Mouse (Mus musculus) yolk sac, embryonic 10.5 days (tissue): ENCODE data around the gene Ugt1a6a.
"Not testable (repeated sequence)": the region's sequence is repeated elsewhere in the genome, so short reads cannot be mapped to it uniquely, and the experiment has no call there.

Source experiments
- DNase-seq: peaks from one replicate; pipeline ENCODE4 v3.0.0-alpha.2; 2017; ENCODE audit warnings: low spot score

Gene Ugt1a6a

GRCm38 (mm10) chr1:88134457-88135011, at the start of gene Ugt1a6a:
Ugt1a6a (plus strand) TSS chr1:88134809.
- DNase-seq, result not testable (repeated sequence)

GRCm38 (mm10) chr1:88086125-88086524, 48.5 kb upstream of the Ugt1a6a start:
- DNase-seq, result no peak

GRCm38 (mm10) chr1:88087513-88087912, 47.1 kb upstream of the Ugt1a6a start, which contains the start of gene Ugt1a8:
Ugt1a8 (plus strand) TSS chr1:88087813.
- DNase-seq, result no peak

DNA sequence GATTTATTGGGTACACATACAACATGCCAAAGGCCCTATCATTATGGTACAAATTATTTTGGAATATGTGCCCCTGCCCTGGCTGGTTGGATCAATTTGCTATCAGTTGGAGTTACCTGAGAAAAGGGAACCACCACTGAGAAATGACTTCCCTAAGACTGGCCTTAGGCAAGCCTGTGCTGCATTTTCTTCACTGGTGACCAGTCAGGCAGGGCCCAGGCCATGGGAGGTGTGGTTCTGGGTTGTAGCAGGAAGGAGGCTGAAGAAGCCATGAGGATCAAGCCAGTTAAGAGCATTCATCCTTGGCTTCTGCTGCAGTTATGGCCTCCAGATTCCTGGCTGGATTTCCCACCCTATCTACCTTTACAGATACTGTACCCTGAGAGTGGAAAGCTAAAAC, 42.3 kb upstream of the Ugt1a6a start:
- DNase-seq, result no peak

DNA sequence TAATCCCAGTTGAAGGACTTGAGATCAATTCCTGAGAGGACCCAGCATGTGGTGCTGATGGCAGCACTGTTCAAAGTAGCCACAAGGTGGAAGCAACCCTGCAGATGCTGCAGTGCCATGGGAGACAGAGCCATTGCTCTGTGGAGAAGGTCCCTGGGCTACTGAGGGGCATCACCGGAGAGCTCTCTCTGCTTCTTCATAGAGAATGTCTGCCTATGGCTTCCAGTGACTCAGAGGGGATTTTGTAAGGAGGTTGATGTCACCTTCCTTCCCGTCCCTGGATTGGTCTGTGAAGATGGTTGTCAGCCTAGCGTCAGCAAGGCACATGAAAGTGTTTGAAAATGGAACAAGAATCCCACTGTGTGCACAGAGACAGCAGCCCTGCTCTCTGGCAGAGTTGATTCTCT, 40.3 kb upstream of the Ugt1a6a start:
- DNase-seq, result not testable (repeated sequence)

DNA sequence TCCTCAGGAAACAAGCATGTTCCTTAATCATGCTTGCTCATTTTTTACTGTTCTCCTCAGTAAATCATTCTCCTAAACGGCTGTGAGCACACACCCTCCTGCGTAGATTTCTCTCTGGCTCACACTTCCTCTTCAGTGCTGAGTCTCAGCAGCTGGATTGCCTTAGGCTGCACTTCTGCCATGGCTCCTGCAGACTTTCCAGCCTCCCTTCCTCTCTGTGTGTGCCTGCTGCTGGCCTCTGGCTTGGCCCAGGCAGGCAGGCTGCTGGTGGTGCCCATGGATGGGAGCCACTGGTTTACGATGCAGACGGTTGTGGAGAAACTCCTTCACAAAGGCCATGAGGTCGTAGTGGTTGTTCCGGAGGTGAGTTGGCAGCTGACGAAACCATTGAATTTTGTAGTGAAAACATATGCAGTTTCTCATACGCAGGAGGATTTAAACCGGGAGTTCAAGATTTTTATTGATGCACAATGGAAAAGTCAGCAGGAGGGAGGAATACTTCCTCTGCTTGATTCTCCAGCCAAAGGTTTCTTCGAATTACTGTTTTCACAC, 39.6 kb upstream of the Ugt1a6a start, which contains the start of gene Ugt1a7c:
TSS of gene Ugt1a7c (plus strand) at position 122 of the 552 bp plus-strand sequence.
- DNase-seq, result peak; percentile 52

- not testable (repeated sequence) for DNase-seq
These were observed 36.1 kb upstream of the Ugt1a6a start for GRCm38 (mm10) chr1:88098546-88098945.

DNA sequence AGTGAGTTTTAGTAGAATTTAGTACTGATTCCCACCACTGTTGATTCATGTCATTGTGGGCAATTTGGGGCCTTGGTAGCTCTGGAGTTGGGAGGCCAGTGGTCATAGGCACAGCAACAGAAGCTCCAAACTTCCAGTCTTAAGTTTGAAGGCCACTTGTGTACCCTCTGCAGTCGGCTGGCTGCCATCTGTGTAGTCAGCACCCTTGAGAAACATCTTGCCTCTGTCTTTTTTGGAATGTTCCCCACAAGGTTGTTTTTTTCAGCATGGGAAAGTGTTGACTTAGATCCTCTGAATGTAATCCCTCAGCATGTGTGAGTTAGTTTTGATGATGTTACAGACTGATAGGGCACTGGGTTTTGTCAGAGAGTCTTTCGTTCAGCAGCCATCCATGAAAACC, 34.9 kb upstream of the Ugt1a6a start:
- DNase-seq, result not testable (repeated sequence)

GRCm38 (mm10) chr1:88103019-88103418, 31.6 kb upstream of the Ugt1a6a start, which contains the start of gene Ugt1a6b:
Ugt1a6b (plus strand) TSS chr1:88103252.
- DNase-seq, result not testable (repeated sequence)

DNA sequence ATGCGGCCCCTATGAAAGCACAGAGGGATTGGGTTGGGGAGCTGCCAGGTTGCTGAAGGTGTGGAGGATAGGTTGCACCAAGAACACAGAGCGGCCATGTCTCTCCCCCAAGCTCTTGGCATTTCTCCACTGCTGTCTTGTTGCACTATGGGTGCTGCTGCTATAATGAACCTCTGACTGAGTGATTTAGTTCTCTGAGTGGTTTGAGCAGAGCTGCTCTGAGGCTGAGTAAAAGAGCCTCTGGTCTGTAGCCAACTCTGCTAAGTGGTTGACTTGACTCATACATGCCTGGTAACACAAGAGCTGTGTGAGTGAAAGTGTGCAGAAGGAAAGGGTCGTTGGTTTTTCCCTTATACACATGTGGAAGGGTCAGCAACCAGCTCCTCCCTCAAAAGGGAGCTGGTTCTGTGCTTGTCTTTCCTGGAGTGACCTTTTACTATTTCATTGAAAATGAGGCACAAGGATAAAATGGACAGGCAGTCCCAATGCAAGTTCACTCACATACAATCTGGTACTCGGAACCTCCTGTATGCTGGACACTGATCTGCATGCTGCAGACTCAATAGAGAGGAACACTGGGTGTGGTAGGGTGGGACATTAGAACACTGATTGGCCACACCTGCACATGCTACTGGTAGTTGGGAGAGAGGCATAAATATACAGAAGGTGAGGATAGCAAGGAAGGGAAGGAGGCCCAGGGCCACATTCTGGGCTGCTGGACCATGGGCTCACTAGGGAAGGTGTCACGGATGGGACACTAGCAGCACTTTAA, 30.7 kb upstream of the Ugt1a6a start:
- DNase-seq, result not testable (repeated sequence)

DNA sequence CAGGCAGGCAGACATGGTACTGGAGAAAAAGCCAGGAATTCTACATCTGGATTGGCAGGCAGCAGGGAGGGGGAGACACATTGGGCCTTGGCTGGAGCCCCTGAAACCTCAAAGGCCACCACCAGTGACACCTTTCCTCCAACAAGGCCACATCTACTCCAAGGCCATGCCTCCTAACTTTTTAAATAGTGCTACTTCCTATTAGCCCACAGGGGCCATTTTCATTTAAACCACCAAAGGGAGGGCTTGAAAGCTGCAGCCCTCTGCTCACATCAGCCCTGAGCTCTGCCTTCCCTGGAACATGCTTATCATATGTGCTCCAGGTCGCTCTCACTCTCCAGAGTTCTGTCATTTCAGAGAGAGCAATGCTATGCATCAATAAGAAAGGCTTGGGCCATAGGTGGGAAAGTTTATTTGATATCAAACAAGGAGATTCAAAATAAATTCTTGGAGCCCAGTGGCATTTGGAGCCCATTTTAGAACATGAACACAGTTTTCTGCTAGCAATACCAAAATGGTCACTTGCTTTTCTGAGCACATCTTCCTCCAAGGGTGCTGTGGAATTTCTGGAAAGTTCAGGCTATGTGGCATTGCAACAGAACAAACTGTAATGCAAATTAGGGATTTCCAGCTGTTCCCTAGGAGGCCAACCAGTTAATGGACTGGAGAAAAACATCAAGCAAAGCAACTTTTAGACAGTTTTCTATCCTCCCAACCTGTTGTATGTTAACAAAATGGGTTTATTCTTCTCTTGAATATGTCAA, 29.8 kb upstream of the Ugt1a6a start:
- DNase-seq, result no peak

GRCm38 (mm10) chr1:88105656-88106055, 29.0 kb upstream of the Ugt1a6a start:
- DNase-seq, result peak; percentile 79

DNA sequence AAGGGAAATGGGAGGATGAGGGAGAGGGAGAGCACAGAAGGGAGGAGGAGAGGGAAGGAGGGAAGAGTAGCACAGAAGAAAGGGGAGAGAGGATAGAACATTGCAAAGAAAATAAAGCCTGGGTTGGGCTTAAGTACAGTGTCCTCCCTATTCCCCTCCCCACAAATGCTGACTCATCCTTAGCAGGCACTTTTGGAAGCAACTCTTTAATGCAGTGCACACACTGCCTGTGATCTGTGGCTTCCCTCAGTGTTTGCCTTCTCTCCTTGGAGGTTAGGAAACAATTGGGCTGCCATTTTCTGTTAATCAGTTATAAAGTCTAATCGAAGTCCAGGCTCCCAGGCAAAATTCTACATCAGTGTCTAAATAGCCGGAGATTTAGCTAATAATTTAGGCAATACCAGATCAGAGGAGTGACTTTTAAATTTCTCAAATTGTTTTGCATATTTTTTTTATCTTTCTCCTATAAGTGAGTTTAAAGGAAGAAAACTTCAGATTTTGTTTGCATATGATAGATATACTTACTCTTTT, 25.5 kb upstream of the Ugt1a6a start:
- DNase-seq, result not testable (repeated sequence)

DNA sequence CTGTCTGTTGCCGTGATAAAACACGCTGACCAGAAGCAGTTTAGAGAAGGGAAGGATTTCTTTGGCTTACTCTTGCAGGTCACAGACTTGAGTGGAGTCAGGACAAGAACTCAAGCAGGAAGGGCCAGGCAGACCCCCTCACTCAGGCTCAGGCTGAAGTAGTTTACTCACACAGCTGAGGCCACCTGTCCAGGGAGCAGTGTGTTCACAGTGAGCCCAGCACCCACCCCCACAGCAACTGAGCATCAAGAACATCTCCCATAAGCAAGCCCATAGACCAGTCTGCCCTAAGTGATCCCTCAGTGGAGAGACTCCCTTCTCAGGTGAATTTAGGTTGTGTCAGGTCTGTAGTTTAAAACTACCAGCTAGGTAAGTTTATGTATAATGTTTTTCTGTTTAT, 25.0 kb upstream of the Ugt1a6a start:
- not testable (repeated sequence) for DNase-seq

DNA sequence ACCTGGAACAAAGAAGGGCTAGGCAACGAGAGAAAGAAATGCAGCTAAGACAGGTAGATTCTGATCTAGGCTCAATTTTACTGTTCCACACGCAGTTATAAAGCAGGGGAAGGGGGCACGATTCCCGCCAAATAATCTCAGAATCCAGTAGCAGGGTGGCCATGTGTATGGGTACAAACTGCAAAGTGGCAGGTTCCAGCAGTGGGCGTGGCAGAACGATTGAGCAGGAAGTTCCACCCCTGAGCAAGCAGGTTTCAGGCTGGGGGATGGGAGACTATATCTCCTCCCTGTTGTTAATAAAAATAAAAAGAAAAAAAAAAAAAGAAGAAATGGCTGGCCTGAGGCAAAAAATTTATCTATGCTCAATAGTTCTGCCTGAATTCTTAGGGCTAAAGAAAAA, 21.8 kb upstream of the Ugt1a6a start:
- not testable (repeated sequence) for DNase-seq

- not testable (repeated sequence) for DNase-seq
These were observed 14.1 kb upstream of the Ugt1a6a start for GRCm38 (mm10) chr1:88120550-88120949.

- not testable (repeated sequence) for DNase-seq
These were observed 13.1 kb upstream of the Ugt1a6a start for GRCm38 (mm10) chr1:88121521-88121920.

GRCm38 (mm10) chr1:88125827-88126360, 8.7 kb upstream of the Ugt1a6a start:
- not testable (repeated sequence) for DNase-seq

DNA sequence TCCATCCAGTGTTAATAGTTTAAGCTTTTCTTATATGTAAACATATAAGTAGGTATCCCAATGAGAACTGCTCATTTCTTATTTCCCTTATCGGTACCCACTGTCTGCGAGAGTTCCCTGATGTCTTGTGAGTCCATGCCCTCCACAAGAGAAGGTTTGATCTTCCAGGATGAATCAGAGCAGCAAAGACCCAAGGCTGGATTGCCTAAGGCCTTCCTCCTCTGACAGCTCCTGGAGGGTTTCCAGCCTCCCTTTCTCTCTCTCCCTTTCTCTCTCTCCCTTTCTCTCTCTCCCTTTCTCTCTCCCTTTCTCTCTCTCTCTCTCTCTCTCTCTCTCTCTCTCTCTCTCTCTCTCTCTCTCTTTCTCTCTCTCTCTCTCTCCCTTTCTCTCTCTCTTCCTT, 5.5 kb upstream of the Ugt1a6a start:
- not testable (repeated sequence) for DNase-seq

DNA sequence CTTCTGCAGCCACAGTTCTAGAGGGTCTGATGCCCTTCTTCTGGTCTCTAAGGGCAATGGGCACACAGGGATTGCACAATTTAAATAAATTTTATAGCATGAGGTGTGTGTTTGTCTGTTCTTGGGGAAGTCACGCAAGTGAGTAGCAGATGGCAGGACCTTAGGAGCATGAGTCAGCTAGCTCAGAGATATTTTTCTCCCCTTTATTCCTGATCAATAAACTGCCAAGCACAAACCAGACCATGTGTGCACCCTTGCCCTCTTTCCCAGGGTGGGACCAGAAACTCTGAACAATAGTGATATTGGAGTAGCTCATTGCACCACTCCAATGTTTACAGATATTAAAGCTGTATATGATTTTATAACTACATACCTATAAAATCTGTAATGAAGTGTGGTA, 4.4 kb upstream of the Ugt1a6a start:
- DNase-seq, result not testable (repeated sequence)

DNA sequence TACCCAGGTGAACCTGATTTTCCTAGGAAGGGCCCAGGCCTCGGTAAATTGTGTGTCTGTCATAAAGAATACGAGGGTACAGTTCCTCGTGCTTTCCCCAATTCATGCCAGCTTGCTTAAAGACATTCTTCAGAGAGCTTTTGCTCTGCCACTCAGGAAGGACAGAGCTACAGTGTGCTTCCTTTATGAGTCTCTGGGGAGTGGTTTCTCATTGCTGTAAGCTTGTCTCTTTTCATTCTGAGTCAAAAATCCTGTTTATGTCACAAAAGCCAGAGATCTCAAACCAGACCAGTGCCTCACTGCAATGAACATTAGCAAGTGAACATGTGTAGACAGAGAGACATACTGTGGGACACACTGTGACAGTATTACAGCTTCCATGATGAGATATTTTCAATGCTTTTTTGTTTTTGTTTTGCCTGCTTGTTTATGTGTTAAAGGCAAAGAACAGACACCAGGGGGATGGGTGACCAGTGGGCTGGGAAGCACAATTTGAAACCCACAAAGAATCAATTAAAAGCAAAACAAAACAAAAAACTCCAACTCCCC, 627 bp upstream of the Ugt1a6a start:
- no peak for DNase-seq
